ENCODE assay signal across 10 mouse cellular contexts in genomic region chr1:51332986-51333385, GRCm38 (mm10). TPM values are rescaled to one million over a fixed set of nuclear protein-coding genes. Genes with fewer than 3 reads are reported as not detected.
DNase-seq lines count a peak whose midpoint lies in the region; ATAC-seq and TF ChIP-seq lines count a peak whose summit lies in the region.
"Had no signal": no experiment of that assay in that cellular context is flagged by ENCODE, and none has a peak within 500 bp of the region (broad histone marks: within the 10 kb centered on the region; RNA-seq: fewer than 3 reads in every experiment).

No protein-coding gene starts in this region.

- no peak overlapping the region for H3K27ac ChIP-seq in kidney, adult 2 months (ENCODE audit: insufficient read depth, low read depth, low read length)
- H3K27ac ChIP-seq in hindbrain, embryonic 12.5 days: 0 out of 2 replicates have a peak overlapping the region, but pooled peaks have one; percentile 53
- H3K27ac ChIP-seq in lung, embryonic 16.5 days (ENCODE audit: low read length): peak overlapping the region; percentile 45; the same call in 1 of the 2 replicates
- H3K27ac ChIP-seq: macrophage had no signal

- 45% methylated on average over 6 of the region's 6 CpGs for WGBS in kidney, adult 2 months
- WGBS in hindbrain, embryonic 12.5 days: 52% methylated on average over 6 of the region's 6 CpGs
- WGBS in lung, embryonic 16.5 days: 18% methylated on average over 6 of the region's 6 CpGs

- H3K9me3 ChIP-seq in hindbrain, embryonic 12.5 days (replicated peaks): no peaks in the 10 kb centered on the region
- H3K9me3 ChIP-seq in lung, embryonic 16.5 days (ENCODE audit: control insufficient read depth, low read length): no peaks in the 10 kb centered on the region
- H3K9me3 ChIP-seq: G1E had no signal

- peak; percentile 1 for DNase-seq in kidney, adult 2 months
- DNase-seq in kidney, adult 8-10 months: no peak
- peak; percentile 42 for DNase-seq in embryo, embryonic 10.5 days (ENCODE audit: low spot score)
- DNase-seq in natural killer cell, adult 2 months (ENCODE audit: low spot score in 2 of 2): no peak

- peak overlapping the region; percentile 48 for H3K4me2 ChIP-seq in hindbrain, embryonic 12.5 days (replicated peaks)
- H3K4me2 ChIP-seq in lung, embryonic 16.5 days (ENCODE audit: low read depth, low read length): peak overlapping the region; percentile 59

- 0 out of 2 replicates have a peak, but pooled peaks have one; percentile 30 for ATAC-seq in hindbrain, embryonic 12.5 days (ENCODE audit: low FRiP score)
- ATAC-seq in lung, embryonic 16.5 days (ENCODE audit: low read depth): peak; percentile 56; the same call in 1 of the 2 replicates
- ATAC-seq in CD4-positive, CD25-positive, alpha-beta regulatory T cell, adult 4 months: no peak
- ATAC-seq in megakaryocyte progenitor cell, adult 5-6 weeks (replicated peaks; ENCODE audit: poor library complexity): no peak

- H3K9ac ChIP-seq in hindbrain, embryonic 12.5 days: no peak overlapping the region
- H3K9ac ChIP-seq in lung, embryonic 16.5 days (ENCODE audit: low read length): no peak overlapping the region

- no peaks in the 10 kb centered on the region for H3K27me3 ChIP-seq in kidney, adult 2 months (replicated peaks; ENCODE audit: control insufficient read depth, insufficient read depth, low read length)
- H3K27me3 ChIP-seq in hindbrain, embryonic 12.5 days: no peaks in the 10 kb centered on the region
- no peaks in the 10 kb centered on the region for H3K27me3 ChIP-seq in lung, embryonic 16.5 days (ENCODE audit: control insufficient read depth, insufficient read depth, low read depth, low read length)

- no peaks in the 10 kb centered on the region for H3K36me3 ChIP-seq in kidney, adult 2 months (ENCODE audit: control insufficient read depth, insufficient read depth, low read length)
- no peaks in the 10 kb centered on the region for H3K36me3 ChIP-seq in hindbrain, embryonic 12.5 days
- H3K36me3 ChIP-seq in lung, embryonic 16.5 days (ENCODE audit: control insufficient read depth, insufficient read depth, low read length): no peaks in the 10 kb centered on the region
- H3K36me3 ChIP-seq: G1E had no signal

- H3K4me3 ChIP-seq in kidney, adult 2 months (ENCODE audit: insufficient read depth, low read depth, low read length): no peak overlapping the region
- no peak overlapping the region for H3K4me3 ChIP-seq in hindbrain, embryonic 12.5 days
- peak overlapping the region; percentile 38 for H3K4me3 ChIP-seq in lung, embryonic 16.5 days (ENCODE audit: low read length)

- TF ChIP-seq CTCF in kidney, adult 2 months (conservative IDR thresholded peaks at IDR 0.05; ENCODE audit: insufficient read depth, insufficient read length, low read depth, low read length): no peak

- no peaks in the 10 kb centered on the region for H3K4me1 ChIP-seq in kidney, adult 2 months (ENCODE audit: control insufficient read depth, insufficient read depth, low read length)
- H3K4me1 ChIP-seq in hindbrain, embryonic 12.5 days: peaks cover 11% of the 10 kb centered on the region
- H3K4me1 ChIP-seq in lung, embryonic 16.5 days (replicated peaks; ENCODE audit: control insufficient read depth, insufficient read depth, low read length): peaks cover 7% of the 10 kb centered on the region

- TF ChIP-seq POLR2A in kidney, adult 2 months (IDR thresholded peaks at IDR 0.05; ENCODE audit: low read depth, low read length): no peak

RNA-seq across cellular contexts. Expression of gene Cavin2, which starts 44.1 kb away (rescaled TPM):
- polyA plus RNA-seq in kidney, adult 2 months (2012; rRNA removed): 20.9 TPM in 2 replicates
- polyA plus RNA-seq in hindbrain, embryonic 12.5 days (2016; fragmentation: Nextera tagmentation; extraction: Ambion mirVana): 7.2 and 7.7 TPM in 2 replicates
- 176 and 185 TPM in 2 replicates for polyA plus RNA-seq in lung, embryonic 16.5 days (2015; fragmentation: Nextera tagmentation; extraction: Ambion mirVana)
- polyA plus RNA-seq in CD4-positive, CD25-positive, alpha-beta regulatory T cell, adult 4 months (2017; shearing (Covaris generic)): not detected
- 0.34 and 0.69 TPM in 2 replicates for total RNA-seq in megakaryocyte progenitor cell, adult 5-6 weeks (2015)
- total RNA-seq in megakaryocyte progenitor cell, adult 5-6 weeks (2017): 0.33 and 0.37 TPM in 2 replicates
- polyA plus RNA-seq: G1E had no signal

Comparison
In these comparisons a context has a peak if more than half of its experiments do, and no peak if none do; other contexts are left out.
1. DNase-seq: peak in kidney, adult 2 months (single experiment) and embryo, embryonic 10.5 days (single experiment); none in kidney, adult 8-10 months (0 of 2) and natural killer cell, adult 2 months (0 of 2).
2. ATAC-seq: peak in hindbrain, embryonic 12.5 days (single experiment) and lung, embryonic 16.5 days (single experiment); none in CD4-positive, CD25-positive, alpha-beta regulatory T cell, adult 4 months (single experiment) and megakaryocyte progenitor cell, adult 5-6 weeks (single experiment).